Mouse (Mus musculus) frontal cortex, postnatal 25 days (tissue): ENCODE results near the gene Igsf11.
A peak's percentile ranks its signal among the peaks of the same experiment; 100 is the strongest.
"Not testable (repeated sequence)": the region's sequence is repeated elsewhere in the genome, so short reads cannot be mapped to it uniquely, and the experiment has no call there.

Experiments
- DNase-seq, 2 experiments: peaks; one replicate each; pipeline ENCODE4 v3.0.0; 2022; ENCODE audit warnings: low spot score in 2 of 2

The Igsf11 gene

GRCm38 (mm10) chr16:38983850-38984249 lies 91.4 kb downstream of the Igsf11 start:
- not testable (repeated sequence) for DNase-seq

GRCm38 (mm10) chr16:38985411-38985810 lies 92.9 kb downstream of the Igsf11 start:
- no peak for DNase-seq

GRCm38 (mm10) chr16:38986410-38986809 lies 93.9 kb downstream of the Igsf11 start:
- DNase-seq, result no peak

GRCm38 (mm10) chr16:38993711-38994110 lies 101.2 kb downstream of the Igsf11 start:
- DNase-seq, result no peak

GRCm38 (mm10) chr16:38998496-38999258 lies 106.2 kb downstream of the Igsf11 start:
- no peak for DNase-seq

- DNase-seq, result no peak
These were observed 106.8 kb downstream of the Igsf11 start for GRCm38 (mm10) chr16:38999298-38999697.

- DNase-seq, result no peak
These were observed 114.5 kb downstream of the Igsf11 start for GRCm38 (mm10) chr16:39006978-39007377.

GRCm38 (mm10) chr16:39019449-39019848 lies 127.0 kb downstream of the Igsf11 start:
- DNase-seq, result no peak

- no peak for DNase-seq
These were observed 133.7 kb downstream of the Igsf11 start for GRCm38 (mm10) chr16:39025989-39026736.

GRCm38 (mm10) chr16:39031350-39031749 lies 138.9 kb downstream of the Igsf11 start:
- no peak for DNase-seq

- DNase-seq, result no peak
These were observed 144.8 kb downstream of the Igsf11 start for GRCm38 (mm10) chr16:39037257-39037656.

- no peak for DNase-seq
These were observed 151.9 kb downstream of the Igsf11 start for GRCm38 (mm10) chr16:39044381-39044780.

- DNase-seq, result peak; percentile 53 to 55
These were observed 156.4 kb downstream of the Igsf11 start for GRCm38 (mm10) chr16:39048889-39049288.

GRCm38 (mm10) chr16:39052971-39053370 lies 160.5 kb downstream of the Igsf11 start:
- peak; percentile 83 for DNase-seq

GRCm38 (mm10) chr16:39053779-39054178 lies 161.3 kb downstream of the Igsf11 start:
- no peak for DNase-seq

GRCm38 (mm10) chr16:39056061-39056460 lies 163.6 kb downstream of the Igsf11 start:
- DNase-seq, result no peak

- DNase-seq, result no peak
These were observed 164.5 kb downstream of the Igsf11 start for GRCm38 (mm10) chr16:39056961-39057360.

GRCm38 (mm10) chr16:39058869-39059268 lies 166.4 kb downstream of the Igsf11 start:
- no peak for DNase-seq

- no peak for DNase-seq
These were observed 170.1 kb downstream of the Igsf11 start for GRCm38 (mm10) chr16:39062596-39062995.

GRCm38 (mm10) chr16:39065576-39065975 lies 173.1 kb downstream of the Igsf11 start:
- DNase-seq, result no peak

GRCm38 (mm10) chr16:39071431-39071830 lies 179.0 kb downstream of the Igsf11 start:
- no peak for DNase-seq
